Mouse (Mus musculus) brain, embryonic 18.5 days (tissue): Measurements from ENCODE around the gene Marco.

ENCODE experiments used
- DNase-seq: peaks from one replicate; pipeline ENCODE4 v3.0.0-alpha.2; 2012; ENCODE audit warnings: low read depth, low spot score

Marco gene

GRCm38 (mm10) chr1:120443228-120443639 lies 61.6 kb downstream of the Marco start:
- no peak for DNase-seq

GRCm38 (mm10) chr1:120441587-120441986 lies 63.2 kb downstream of the Marco start:
- DNase-seq, result no peak

- DNase-seq, result no peak
These were observed 69.2 kb downstream of the Marco start for GRCm38 (mm10) chr1:120435591-120435990.

GRCm38 (mm10) chr1:120430171-120430570 lies 74.7 kb downstream of the Marco start:
- DNase-seq, result no peak

GRCm38 (mm10) chr1:120425587-120425986 lies 79.2 kb downstream of the Marco start:
- no peak for DNase-seq
